Mouse (Mus musculus) embryonic fibroblast, embryonic 13.5 days (primary cell): ENCODE data around the gene Robo1.

Experiments
- CTCF ChIP-seq: IDR thresholded peaks from 2 replicates; pipeline ENCODE4 v1.5.1; 2011; ENCODE audit warnings: mild to moderate bottlenecking, control low read depth, low read length, moderate library complexity, borderline replicate concordance; ENCODE audit not compliant: insufficient read depth
- POLR2A ChIP-seq: IDR thresholded peaks from 2 replicates; pipeline ENCODE4 v1.6.1; 2011; ENCODE audit warnings: low read depth, mild to moderate bottlenecking, control low read depth, low read length, moderate library complexity

DNA sequence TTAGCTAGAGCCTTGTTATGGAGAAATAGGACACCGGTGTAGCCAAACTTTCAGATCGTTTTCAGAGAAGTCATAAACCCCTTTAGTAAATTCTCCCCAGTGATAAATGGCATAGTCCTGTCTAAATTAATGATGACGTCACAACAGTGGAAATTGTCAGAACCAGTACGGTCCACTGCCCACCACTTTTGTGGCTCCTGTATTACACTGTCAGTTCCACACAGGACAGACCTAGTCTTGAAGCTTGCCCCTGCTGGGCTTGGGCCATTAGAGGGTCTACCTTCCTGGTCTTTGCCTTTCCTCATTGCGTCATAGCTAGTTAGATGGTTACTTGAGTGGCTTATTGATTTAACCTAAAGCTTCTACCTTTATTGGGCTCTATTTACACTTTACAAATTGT lies 369.1 kb downstream of the Robo1 start:
- TF ChIP-seq CTCF, result no peak
- TF ChIP-seq POLR2A, result no peak
